Mouse (Mus musculus) cerebellum, adult 9-11 months (tissue): Measurements from ENCODE around the gene Mrpl33.
A peak's percentile ranks its signal among the peaks of the same experiment; 100 is the strongest.

Experiments
- DNase-seq: peaks from one replicate; pipeline ENCODE4 v3.0.0; 2022

Mrpl33 gene

GRCm38 (mm10) chr5:31644272-31644671, 47.5 kb downstream of the Mrpl33 start:
- no peak for DNase-seq

GRCm38 (mm10) chr5:31644847-31645246, 48.1 kb downstream of the Mrpl33 start:
- DNase-seq = no peak

- DNase-seq = no peak
These were observed 49.1 kb downstream of the Mrpl33 start for GRCm38 (mm10) chr5:31645798-31646197.

GRCm38 (mm10) chr5:31646574-31646973, 49.8 kb downstream of the Mrpl33 start:
- DNase-seq = no peak

GRCm38 (mm10) chr5:31647327-31647726, 50.6 kb downstream of the Mrpl33 start:
- DNase-seq = no peak

GRCm38 (mm10) chr5:31650518-31651288, 54.0 kb downstream of the Mrpl33 start:
- no peak for DNase-seq

- no peak for DNase-seq
These were observed 59.0 kb downstream of the Mrpl33 start for GRCm38 (mm10) chr5:31655688-31656190.

GRCm38 (mm10) chr5:31666176-31666575, 69.4 kb downstream of the Mrpl33 start:
- no peak for DNase-seq

- DNase-seq = no peak
These were observed 71.7 kb downstream of the Mrpl33 start for GRCm38 (mm10) chr5:31668325-31668968.

GRCm38 (mm10) chr5:31669984-31670383, 73.2 kb downstream of the Mrpl33 start:
- DNase-seq = no peak

GRCm38 (mm10) chr5:31671137-31671536, 74.4 kb downstream of the Mrpl33 start:
- DNase-seq = no peak

GRCm38 (mm10) chr5:31673431-31673830, 76.7 kb downstream of the Mrpl33 start:
- DNase-seq = no peak

- DNase-seq = no peak
These were observed 81.3 kb downstream of the Mrpl33 start for GRCm38 (mm10) chr5:31678000-31678399.

GRCm38 (mm10) chr5:31680183-31680582, 83.4 kb downstream of the Mrpl33 start:
- no peak for DNase-seq

- no peak for DNase-seq
These were observed 85.6 kb downstream of the Mrpl33 start for GRCm38 (mm10) chr5:31682305-31682704.

GRCm38 (mm10) chr5:31686040-31686439, 89.3 kb downstream of the Mrpl33 start:
- DNase-seq = no peak

- no peak for DNase-seq
These were observed 91.2 kb downstream of the Mrpl33 start for GRCm38 (mm10) chr5:31687972-31688371.

- no peak for DNase-seq
These were observed 96.5 kb downstream of the Mrpl33 start for GRCm38 (mm10) chr5:31693191-31693590.

GRCm38 (mm10) chr5:31696971-31697643, 100.4 kb downstream of the Mrpl33 start, which contains the start of gene Rbks:
Rbks (minus strand) TSS chr5:31697627.
- DNase-seq = no peak

- peak; percentile 94 for DNase-seq
These were observed 101.0 kb downstream of the Mrpl33 start, which contains the start of gene Babam2 for GRCm38 (mm10) chr5:31697644-31698296. Babam2 (plus strand) TSS chr5:31697684.

- DNase-seq = peak; percentile 90
These were observed 101.6 kb downstream of the Mrpl33 start for GRCm38 (mm10) chr5:31698297-31698726.

- DNase-seq = no peak
These were observed 102.2 kb downstream of the Mrpl33 start for GRCm38 (mm10) chr5:31698931-31699330.

GRCm38 (mm10) chr5:31699397-31699796, 102.7 kb downstream of the Mrpl33 start:
- DNase-seq = no peak
